Mouse (Mus musculus): Measurements from ENCODE around the gene Gm13694. TPM values are rescaled to one million over a fixed set of nuclear protein-coding genes. Genes with fewer than 3 reads are reported as not detected.

Gene Gm13694
- total RNA-seq, 2 experiments from 2014 or later: 1.3 to 1.4 TPM

GRCm38 (mm10) chr2:84021930-84022329 lies 43.2 kb downstream of the Gm13694 start:
- no peak for DNase-seq (ENCODE audit: low spot score in 2 of 2)

GRCm38 (mm10) chr2:84022905-84023304 lies 44.2 kb downstream of the Gm13694 start:
- DNase-seq (ENCODE audit: low spot score in 2 of 2): peak; percentile 46 to 49

More at GRCm38 (mm10) chr2:84021930-84022329, 43.2 kb downstream of the Gm13694 start:
- intact Hi-C loops (cut with DNase I): no loop called here

GRCm38 (mm10) chr2:84023319-84023718 lies 44.6 kb downstream of the Gm13694 start:
- DNase-seq (ENCODE audit: low spot score in 2 of 2): no peak
- intact Hi-C loops (cut with DNase I): no loop called here

More at GRCm38 (mm10) chr2:84022905-84023304, 44.2 kb downstream of the Gm13694 start:
- intact Hi-C loops (cut with DNase I): no loop called here

- intact Hi-C loops (cut with DNase I): no loop called here
- DNase-seq (ENCODE audit: low spot score in 2 of 2): no peak
Observed at GRCm38 (mm10) chr2:84025217-84025616, 46.5 kb downstream of the Gm13694 start.

Other genes with a start within 250 kb of the Gm13694 start
- gene Fam171b, start 166.3 kb upstream of the Gm13694 start, total RNA-seq (2021): 100 to 1,000 TPM; 211 to 218 TPM
- gene Zswim2, start 37.7 kb upstream of the Gm13694 start, total RNA-seq (2021): not detected
- gene Gm13698, start 23.2 kb upstream of the Gm13694 start, total RNA-seq (2021): 1 to 10 TPM; 1.3 to 1.4 TPM
- 1 to 10 TPM; 1.3 to 1.4 TPM for gene Gm13693, start 17.4 kb upstream of the Gm13694 start, total RNA-seq (2021)
- gene Gm13695, start 11.6 kb upstream of the Gm13694 start, total RNA-seq (2021): 1 to 10 TPM; 1.3 to 1.4 TPM
- 1 to 10 TPM; 1.3 to 1.4 TPM for gene Gm13696, start 5.8 kb upstream of the Gm13694 start, total RNA-seq (2021)
- 1 to 10 TPM; 1.3 to 1.4 TPM for gene Gm13697, start 5.8 kb downstream of the Gm13694 start, total RNA-seq (2021)
- 1 to 10 TPM; 1.3 to 1.4 TPM for gene Gm13691, start 11.6 kb downstream of the Gm13694 start, total RNA-seq (2021)

Data from left cerebral cortex, postnatal 36 days (tissue).